Mouse (Mus musculus) B cell, adult 67 days (primary cell): ENCODE measurements around the gene Stx6. TPM values are rescaled to one million over a fixed set of nuclear protein-coding genes. Genes with fewer than 3 reads are reported as not detected.

ENCODE experiments used
- total RNA-seq, 2 experiments: library from RNA; stranded (reverse); gene quantifications; 4 replicates each; pipeline ENCODE4 v1.2.4; 2023

The Stx6 gene
- total RNA-seq = 10 to 100 TPM; 42.1 to 48.4 TPM

GRCm38 (mm10) chr1:155158141-155158969 is at the start of gene Stx6:
TSS of gene Stx6 (plus strand) at chr1:155158715.

DNA sequence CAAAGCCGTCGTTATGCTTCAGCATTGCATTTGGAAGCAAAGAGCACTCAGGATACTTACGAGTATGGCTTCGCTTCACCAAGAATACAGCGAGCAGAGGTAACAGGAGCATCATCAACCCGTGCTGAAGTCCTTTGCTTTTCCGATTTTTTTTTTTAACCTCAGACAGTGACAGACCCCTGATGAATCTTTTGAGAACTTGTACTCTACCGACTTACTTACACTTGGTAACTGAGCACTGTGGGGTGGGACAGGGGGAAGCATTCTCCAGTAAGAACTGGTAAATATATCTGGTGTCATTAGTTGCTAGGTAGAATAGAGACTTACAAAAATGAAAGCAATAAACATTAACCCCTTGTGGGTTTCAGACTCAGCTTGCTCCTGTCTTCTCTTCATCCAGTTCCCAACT is 11.9 kb upstream of the Stx6 start, which contains the start of gene Mr1:
Gene Mr1 (minus strand): TSS at position 243 of the 409 bp plus-strand sequence.

GRCm38 (mm10) chr1:155243797-155244770 is 85.6 kb downstream of the Stx6 start, which contains the start of gene BC034090:
TSS of gene BC034090 (minus strand) at chr1:155244444.

Other genes with a start within 250 kb of the Stx6 start
- gene Ier5, start 59.1 kb upstream of the Stx6 start, total RNA-seq = 100 to 1,000 TPM; 276 to 306 TPM
- gene Mr1, start 11.9 kb upstream of the Stx6 start, total RNA-seq = 1 to 10 TPM; 7.1 to 9.9 TPM
- gene BC034090, start 85.7 kb downstream of the Stx6 start, total RNA-seq = not detected